Mouse (Mus musculus) induced T-regulatory cell, adult 2 months (primary cell): ENCODE measurements at regions not wholly inside any gene's neighbourhood (a gene's known extent, or its start where the extent isn't known, plus 50 kb on each side); places are given as distances from the start of the nearest gene placed in this dataset.

Source experiments
- DNase-seq: peaks from one replicate; pipeline ENCODE4 v3.0.0-alpha.2; 2012; ENCODE audit warnings: low read depth

- no peak for DNase-seq
These were observed 432.0 kb upstream of the Mctp2 start for GRCm38 (mm10) chr7:72738324-72738944.

- DNase-seq: no peak
These were observed 436.0 kb upstream of the Mctp2 start for GRCm38 (mm10) chr7:72742376-72742775.

- DNase-seq: no peak
These were observed 445.1 kb upstream of the Mctp2 start for GRCm38 (mm10) chr7:72751501-72751917.

GRCm38 (mm10) chr7:72753053-72753559 lies 446.7 kb upstream of the Mctp2 start:
- no peak for DNase-seq

GRCm38 (mm10) chr7:72762711-72763110 lies 456.3 kb upstream of the Mctp2 start:
- DNase-seq: no peak

GRCm38 (mm10) chr7:72768705-72769104 lies 462.3 kb upstream of the Mctp2 start:
- DNase-seq: no peak

- no peak for DNase-seq
These were observed 467.8 kb upstream of the Mctp2 start for GRCm38 (mm10) chr7:72774031-72774770.

- DNase-seq: no peak
These were observed 468.3 kb upstream of the Mctp2 start for GRCm38 (mm10) chr7:72774771-72775119.

- no peak for DNase-seq
These were observed 480.9 kb upstream of the Mctp2 start for GRCm38 (mm10) chr7:72787306-72787705.

GRCm38 (mm10) chr7:72788261-72788660 lies 481.9 kb upstream of the Mctp2 start:
- no peak for DNase-seq

GRCm38 (mm10) chr7:72822142-72822541 lies 515.7 kb upstream of the Mctp2 start:
- DNase-seq: no peak

- no peak for DNase-seq
These were observed 520.2 kb upstream of the Mctp2 start for GRCm38 (mm10) chr7:72826597-72826996.

- DNase-seq: no peak
These were observed 529.0 kb upstream of the Mctp2 start for GRCm38 (mm10) chr7:72835423-72835822.

GRCm38 (mm10) chr7:72836026-72836425 lies 529.6 kb upstream of the Mctp2 start:
- no peak for DNase-seq

- no peak for DNase-seq
These were observed 530.1 kb upstream of the Mctp2 start for GRCm38 (mm10) chr7:72836457-72836985.

GRCm38 (mm10) chr7:72837992-72838655 lies 531.7 kb upstream of the Mctp2 start:
- no peak for DNase-seq

- DNase-seq: no peak
These were observed 524.0 kb upstream of the Rgma start for GRCm38 (mm10) chr7:72851346-72851745.

- DNase-seq: no peak
These were observed 520.8 kb upstream of the Rgma start for GRCm38 (mm10) chr7:72854501-72855002.

GRCm38 (mm10) chr7:72866966-72867754 lies 508.1 kb upstream of the Rgma start:
- no peak for DNase-seq

- DNase-seq: no peak
These were observed 506.2 kb upstream of the Rgma start for GRCm38 (mm10) chr7:72869068-72869467.

- DNase-seq: no peak
These were observed 474.5 kb upstream of the Rgma start for GRCm38 (mm10) chr7:72900816-72901215.

GRCm38 (mm10) chr7:72905891-72906290 lies 469.4 kb upstream of the Rgma start:
- DNase-seq: no peak
